Mouse (Mus musculus): ENCODE results near the gene Hist1h2bg. TPM values are rescaled to one million over a fixed set of nuclear protein-coding genes. Genes with fewer than 3 reads are reported as not detected.

Gene Hist1h2bg
- polyA plus RNA-seq, 1 experiment = 9.8 TPM

DNA sequence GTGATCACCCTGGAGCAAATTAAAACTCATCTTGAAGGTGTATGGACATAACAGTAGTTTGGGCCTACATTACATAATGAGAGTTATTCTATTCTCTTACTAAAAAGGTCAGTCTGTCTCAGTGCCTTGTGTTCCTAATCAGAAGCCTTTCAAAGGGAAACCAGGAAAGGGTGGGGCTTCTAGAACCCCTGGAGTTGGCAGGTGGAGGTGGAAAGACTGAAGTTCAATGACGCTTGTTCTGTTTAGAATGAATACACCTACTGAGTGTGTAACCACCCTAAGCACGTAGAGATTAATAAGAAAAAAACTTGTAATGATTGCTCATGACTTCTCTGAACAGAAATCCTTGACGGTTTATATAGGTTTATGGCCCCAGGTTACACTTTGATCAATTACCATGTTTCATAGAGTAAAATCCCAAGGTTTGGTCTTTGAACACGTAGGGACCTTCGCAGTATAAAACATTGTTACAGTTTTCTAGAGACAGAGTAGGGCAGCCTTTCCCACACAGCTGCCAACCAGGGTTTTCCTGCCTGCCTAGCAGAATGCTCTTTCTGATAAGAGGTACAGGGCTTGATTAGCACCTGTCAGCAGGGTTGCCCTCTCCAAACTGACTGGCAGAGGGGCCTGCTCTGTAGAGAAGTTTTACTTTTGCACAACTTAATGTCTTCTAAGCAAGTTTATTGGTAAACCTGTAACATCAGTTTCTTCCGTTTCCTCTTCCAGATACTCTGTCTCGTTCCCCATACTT, 24.6 kb downstream of the Hist1h2bg start:
- Histone ChIP-seq H3K27ac (ENCODE audit: insufficient read depth, low read depth, low read length) (no peak overlapping the region), H3K4me1 (ENCODE audit: control insufficient read depth, insufficient read depth, low read length) (peaks cover 6% of the 10 kb centered on the region), H3K4me3 (ENCODE audit: insufficient read depth, low read length) (no peak overlapping the region)
- TF ChIP-seq POLR2A (IDR thresholded peaks at IDR 0.05; ENCODE audit: borderline replicate concordance, low read depth, low read length) = no peak

DNA sequence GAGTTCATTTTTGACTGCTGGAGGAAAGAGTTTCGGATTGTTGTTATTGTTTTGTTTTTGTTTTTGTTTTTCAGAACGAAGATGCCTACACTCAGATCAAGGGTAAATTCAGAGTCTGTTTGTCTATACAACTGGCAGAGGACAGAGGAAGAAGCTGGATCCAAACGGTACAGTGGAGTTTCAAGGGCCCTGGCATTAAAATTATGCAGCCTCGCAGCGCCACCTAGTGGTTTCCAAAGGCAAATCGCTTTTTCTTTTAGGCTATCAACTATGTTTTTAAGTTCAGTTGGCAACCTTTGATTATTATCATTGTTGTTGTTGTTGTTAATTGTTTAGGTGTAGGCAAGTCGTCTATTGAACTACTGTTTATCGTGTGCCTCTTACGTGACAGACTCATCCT, 26.8 kb downstream of the Hist1h2bg start:
- Histone ChIP-seq H3K4me1 (ENCODE audit: control insufficient read depth, insufficient read depth, low read length) (peaks cover 4% of the 10 kb centered on the region), H3K4me3 (ENCODE audit: insufficient read depth, low read length) (no peak overlapping the region), H3K27ac (ENCODE audit: insufficient read depth, low read depth, low read length) (no peak overlapping the region)
- TF ChIP-seq POLR2A (IDR thresholded peaks at IDR 0.05; ENCODE audit: borderline replicate concordance, low read depth, low read length) = no peak
- peak; percentile 51; the same call in 1 of the 2 replicates for TF ChIP-seq CTCF (IDR thresholded peaks at IDR 0.05; ENCODE audit: low read depth, low read length)

DNA sequence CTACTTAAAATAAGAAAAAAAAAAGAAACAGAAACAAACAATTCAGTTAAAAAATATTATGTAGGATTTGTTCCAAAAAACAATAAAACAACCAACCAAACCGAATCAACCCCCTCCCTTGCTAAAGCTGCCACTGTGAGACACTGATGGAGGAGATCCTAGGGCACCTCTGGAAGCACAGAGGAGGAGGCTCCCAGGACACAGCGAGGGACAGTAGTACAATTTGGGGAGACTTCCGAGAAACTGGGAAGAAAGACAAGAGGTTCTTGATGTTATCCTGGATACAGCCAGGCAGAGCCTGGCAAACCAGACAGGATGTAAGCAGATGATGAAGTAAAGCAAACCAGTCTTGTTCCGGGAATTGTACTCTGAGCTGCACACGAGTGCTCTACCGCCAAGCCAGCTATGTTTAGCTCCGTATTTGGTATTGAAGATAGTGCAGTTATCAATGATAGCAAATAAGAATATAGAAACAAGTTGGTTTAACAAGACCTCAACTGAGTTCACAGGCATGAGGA, 32.0 kb downstream of the Hist1h2bg start:
- Histone ChIP-seq H3K27ac (ENCODE audit: insufficient read depth, low read depth, low read length) (no peak overlapping the region), H3K4me1 (ENCODE audit: control insufficient read depth, insufficient read depth, low read length) (peaks cover 5% of the 10 kb centered on the region; the same call in 1 of the 2 replicates), H3K4me3 (ENCODE audit: insufficient read depth, low read length) (no peak overlapping the region)
- TF ChIP-seq POLR2A (IDR thresholded peaks at IDR 0.05; ENCODE audit: borderline replicate concordance, low read depth, low read length) = no peak
- no peak for TF ChIP-seq CTCF (IDR thresholded peaks at IDR 0.05; ENCODE audit: low read depth, low read length)

DNA sequence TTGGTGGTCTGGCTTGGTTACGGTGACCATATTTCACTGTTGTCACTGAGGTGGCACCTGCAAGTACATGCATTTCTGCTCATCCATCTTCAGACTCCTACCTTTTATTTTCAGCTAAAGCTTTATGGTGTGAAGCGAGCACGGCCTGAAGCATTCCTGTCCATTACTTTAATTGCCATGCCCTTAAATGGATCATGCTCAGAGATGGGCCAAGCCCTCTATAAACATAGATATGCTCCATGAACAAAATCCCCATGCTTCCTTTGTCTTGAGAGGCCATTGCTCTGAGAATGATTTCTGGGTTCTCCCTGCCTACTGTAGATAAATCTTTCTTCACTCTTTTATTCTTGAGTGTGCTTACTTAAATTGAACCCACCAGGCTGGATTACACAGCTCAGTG, 33.3 kb downstream of the Hist1h2bg start:
- no peak overlapping the region for H3K4me3 ChIP-seq (ENCODE audit: insufficient read depth, low read length)
- peaks cover 8% of the 10 kb centered on the region; the same call in 1 of the 2 replicates for H3K4me1 ChIP-seq (ENCODE audit: control insufficient read depth, insufficient read depth, low read length)
- no peak overlapping the region for H3K27ac ChIP-seq (ENCODE audit: insufficient read depth, low read depth, low read length)
- TF ChIP-seq CTCF (IDR thresholded peaks at IDR 0.05; ENCODE audit: low read depth, low read length) (no peak), POLR2A (IDR thresholded peaks at IDR 0.05; ENCODE audit: borderline replicate concordance, low read depth, low read length) (no peak)

DNA sequence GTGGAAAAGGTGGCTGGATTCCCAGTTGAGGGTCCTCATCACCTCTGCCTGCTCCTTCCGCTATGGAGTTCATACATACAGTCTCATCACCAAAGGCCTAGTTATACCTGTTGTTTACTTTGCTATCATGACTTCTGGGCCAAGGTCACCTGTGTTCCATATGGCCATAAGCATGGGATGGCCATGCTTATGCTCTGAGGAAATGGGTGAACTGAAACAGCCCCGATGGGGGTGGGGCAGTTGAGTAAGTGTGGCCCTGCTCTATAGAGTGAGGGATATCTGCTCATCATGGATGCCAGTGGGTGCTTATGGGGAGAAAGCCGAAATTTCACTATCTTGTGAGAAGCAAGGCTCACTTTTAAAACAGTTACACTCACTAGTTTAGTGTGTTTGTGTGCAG, 33.9 kb downstream of the Hist1h2bg start:
- H3K27ac ChIP-seq (ENCODE audit: insufficient read depth, low read depth, low read length) = no peak overlapping the region
- H3K4me1 ChIP-seq (ENCODE audit: control insufficient read depth, insufficient read depth, low read length) = peaks cover 13% of the 10 kb centered on the region
- TF ChIP-seq CTCF (IDR thresholded peaks at IDR 0.05; ENCODE audit: low read depth, low read length) = no peak
- TF ChIP-seq POLR2A (IDR thresholded peaks at IDR 0.05; ENCODE audit: borderline replicate concordance, low read depth, low read length) = no peak
- no peak overlapping the region for H3K4me3 ChIP-seq (ENCODE audit: insufficient read depth, low read length)

DNA sequence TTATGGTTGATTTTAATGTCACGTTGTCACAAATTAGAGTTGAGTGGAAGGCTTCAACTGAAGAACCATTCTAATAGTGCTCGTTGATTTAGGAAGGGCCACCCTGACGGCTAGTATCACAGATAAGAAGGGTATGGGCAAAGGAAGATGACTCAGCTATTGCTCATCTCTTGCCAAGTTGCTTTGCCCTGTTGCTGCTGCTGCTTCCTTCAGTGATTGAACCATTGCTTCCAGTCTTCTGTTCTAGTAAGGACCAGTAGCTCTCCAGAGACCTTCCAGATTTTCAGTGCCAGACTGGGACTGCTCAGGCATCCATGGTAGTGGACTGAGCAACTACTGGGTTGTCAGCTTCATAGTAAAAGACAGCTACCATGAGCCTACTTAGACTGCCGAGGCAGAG, 38.0 kb downstream of the Hist1h2bg start:
- TF ChIP-seq POLR2A (IDR thresholded peaks at IDR 0.05; ENCODE audit: borderline replicate concordance, low read depth, low read length) = no peak
- TF ChIP-seq CTCF (IDR thresholded peaks at IDR 0.05; ENCODE audit: low read depth, low read length) = no peak
- no peak overlapping the region for H3K27ac ChIP-seq (ENCODE audit: insufficient read depth, low read depth, low read length)
- H3K4me3 ChIP-seq (ENCODE audit: insufficient read depth, low read length) = no peak overlapping the region
- peaks cover 13% of the 10 kb centered on the region for H3K4me1 ChIP-seq (ENCODE audit: control insufficient read depth, insufficient read depth, low read length)

DNA sequence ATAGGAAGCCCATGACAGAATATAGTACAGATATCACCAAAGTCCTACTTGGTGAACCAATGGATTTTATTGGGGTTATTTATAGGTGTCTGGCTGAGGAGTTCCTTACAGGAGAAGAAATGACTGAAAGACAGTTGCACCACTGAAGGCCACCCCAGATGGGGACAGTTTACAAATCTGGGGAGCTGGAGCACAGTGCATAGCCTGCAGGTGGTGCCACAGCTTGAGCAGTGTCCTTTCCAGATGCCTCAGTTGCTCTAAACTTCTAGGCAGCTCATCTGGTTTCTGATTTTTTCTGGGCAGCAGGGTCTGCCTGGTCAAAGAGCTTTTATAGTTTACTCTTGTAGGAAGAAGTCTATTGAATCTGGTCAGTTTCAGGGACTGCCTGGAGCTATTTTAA, 38.6 kb downstream of the Hist1h2bg start:
- TF ChIP-seq POLR2A (IDR thresholded peaks at IDR 0.05; ENCODE audit: borderline replicate concordance, low read depth, low read length) = no peak
- TF ChIP-seq CTCF (IDR thresholded peaks at IDR 0.05; ENCODE audit: low read depth, low read length) = no peak
- H3K4me1 ChIP-seq (ENCODE audit: control insufficient read depth, insufficient read depth, low read length) = peaks cover 13% of the 10 kb centered on the region
- no peak overlapping the region for H3K4me3 ChIP-seq (ENCODE audit: insufficient read depth, low read length)
- no peak overlapping the region for H3K27ac ChIP-seq (ENCODE audit: insufficient read depth, low read depth, low read length)

DNA sequence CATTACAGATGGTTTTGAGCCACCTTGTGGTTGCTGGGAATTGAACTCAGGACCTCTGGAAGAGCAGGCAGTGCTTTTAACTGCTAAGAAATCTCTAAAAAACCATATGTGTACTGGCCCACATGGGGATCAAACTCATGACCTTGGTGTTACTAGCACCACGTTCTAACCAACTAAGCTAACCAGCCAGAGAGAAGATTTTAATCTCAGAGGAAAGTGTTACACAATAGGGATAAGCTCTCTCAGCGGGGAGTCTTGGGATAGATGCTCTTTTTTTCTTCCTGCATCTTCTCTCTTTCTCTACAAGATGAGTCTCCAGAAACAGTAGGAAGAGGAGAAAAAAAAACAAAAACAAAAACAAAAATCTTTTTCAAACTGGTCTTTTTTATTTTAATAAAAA, 39.2 kb downstream of the Hist1h2bg start:
- peaks cover 13% of the 10 kb centered on the region for H3K4me1 ChIP-seq (ENCODE audit: control insufficient read depth, insufficient read depth, low read length)
- no peak overlapping the region for H3K4me3 ChIP-seq (ENCODE audit: insufficient read depth, low read length)
- no peak overlapping the region for H3K27ac ChIP-seq (ENCODE audit: insufficient read depth, low read depth, low read length)
- TF ChIP-seq POLR2A (IDR thresholded peaks at IDR 0.05; ENCODE audit: borderline replicate concordance, low read depth, low read length) = no peak
- TF ChIP-seq CTCF (IDR thresholded peaks at IDR 0.05; ENCODE audit: low read depth, low read length) = no peak

DNA sequence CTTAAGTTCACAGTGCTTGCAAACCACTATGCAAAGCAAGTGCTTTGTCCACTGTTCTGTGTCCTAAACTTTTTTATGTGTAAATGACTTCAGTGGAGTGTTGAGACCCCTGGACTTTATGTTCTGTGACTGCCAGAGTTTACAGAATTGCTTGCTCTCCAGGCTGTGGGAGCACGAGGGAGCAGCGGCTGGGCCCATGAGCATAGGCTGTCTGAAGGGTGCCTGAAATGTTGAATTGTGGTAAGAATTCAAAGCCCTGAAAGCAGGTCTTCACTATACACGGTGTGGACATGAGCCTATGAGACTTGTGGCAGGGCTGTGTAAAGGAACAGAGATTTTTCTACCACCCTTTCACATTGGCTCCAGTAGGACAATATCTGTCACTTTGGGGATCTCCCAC, 40.4 kb downstream of the Hist1h2bg start:
- H3K4me3 ChIP-seq (ENCODE audit: insufficient read depth, low read length) = no peak overlapping the region
- TF ChIP-seq CTCF (IDR thresholded peaks at IDR 0.05; ENCODE audit: low read depth, low read length) = no peak
- TF ChIP-seq POLR2A (IDR thresholded peaks at IDR 0.05; ENCODE audit: borderline replicate concordance, low read depth, low read length) = no peak
- no peak overlapping the region for H3K27ac ChIP-seq (ENCODE audit: insufficient read depth, low read depth, low read length)
- H3K4me1 ChIP-seq (ENCODE audit: control insufficient read depth, insufficient read depth, low read length) = peaks cover 11% of the 10 kb centered on the region

DNA sequence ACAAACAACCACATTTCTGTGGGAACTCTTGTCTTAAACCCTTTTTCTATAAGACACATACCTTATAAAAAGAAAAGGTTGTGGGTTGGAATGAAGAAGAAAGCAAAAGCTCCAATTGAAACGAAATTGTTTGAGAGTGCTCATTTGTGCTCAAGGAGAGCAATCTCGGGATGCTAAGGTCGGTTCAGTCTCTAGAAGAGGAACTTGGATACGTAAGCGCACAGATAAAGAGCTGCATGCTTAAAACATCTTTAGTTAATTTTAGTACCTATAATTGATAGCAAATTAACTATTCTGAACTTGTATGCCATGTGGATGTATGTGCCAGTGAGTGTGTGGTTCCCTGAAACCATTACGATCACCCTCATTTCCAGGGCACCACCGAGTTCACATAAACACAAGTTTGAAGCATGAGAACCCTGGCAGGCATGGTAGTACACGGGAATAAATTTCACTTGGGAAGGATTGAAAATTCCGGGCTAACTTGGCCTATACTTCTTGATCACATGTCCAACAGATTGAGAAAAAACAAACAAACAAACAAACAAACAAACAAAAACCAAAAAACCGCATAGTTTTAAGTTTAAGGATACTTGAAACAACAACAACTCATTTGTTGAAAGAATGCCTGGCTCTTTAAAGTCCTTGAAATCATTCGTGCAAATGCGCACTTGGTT, 49.0 kb downstream of the Hist1h2bg start:
- TF ChIP-seq POLR2A (IDR thresholded peaks at IDR 0.05; ENCODE audit: borderline replicate concordance, low read depth, low read length) (no peak), CTCF (IDR thresholded peaks at IDR 0.05; ENCODE audit: low read depth, low read length) (no peak)
- H3K4me1 ChIP-seq (ENCODE audit: control insufficient read depth, insufficient read depth, low read length) = peaks cover 14% of the 10 kb centered on the region
- peak overlapping the region; percentile 84 for H3K27ac ChIP-seq (ENCODE audit: insufficient read depth, low read depth, low read length)
- H3K4me3 ChIP-seq (ENCODE audit: insufficient read depth, low read length) = peak overlapping the region; percentile 64
